Mouse (Mus musculus) midbrain, embryonic 11.5 days (tissue): ENCODE data around the gene Myt1l. TPM values are rescaled to one million over a fixed set of nuclear protein-coding genes. Genes with fewer than 3 reads are reported as not detected.

Source experiments
- ATAC-seq: fragments of 200-750 bp; cut with Nextera tagmentation; 2 replicates; pipeline ENCODE4 v1.8.0; 2017; ENCODE audit warnings: moderate TSS enrichment, moderate library complexity; ENCODE audit not compliant: low FRiP score
- DNase-seq: peaks from one replicate; pipeline ENCODE4 v3.0.0; 2015; ENCODE audit warnings: low spot score; ENCODE audit errors: missing footprints
- H3K27ac ChIP-seq: fragments of 300-500 bp; sonication (generic); 2 replicates; pipeline ENCODE4 v1.5.1; 2014; ENCODE audit warnings: low read depth, low read length
- H3K27me3 ChIP-seq: fragments of 300-500 bp; sonication (generic); 2 replicates; pipeline ENCODE4 v1.6.1; 2014; ENCODE audit warnings: mild to moderate bottlenecking, low read length, moderate library complexity, mixed read lengths; ENCODE audit not compliant: control insufficient read depth, insufficient read depth
- H3K36me3 ChIP-seq: fragments of 300-500 bp; sonication (generic); 2 replicates; pipeline ENCODE4 v1.6.1; 2014; ENCODE audit warnings: mild to moderate bottlenecking, low read length, moderate library complexity, mixed read lengths; ENCODE audit not compliant: control insufficient read depth, insufficient read depth
- H3K4me1 ChIP-seq: fragments of 300-500 bp; sonication (generic); 2 replicates; pipeline ENCODE4 v1.6.1; 2014; ENCODE audit warnings: low read length; ENCODE audit not compliant: control insufficient read depth, insufficient read depth
- H3K4me2 ChIP-seq: fragments of 300-500 bp; sonication (generic); 2 replicates; pipeline ENCODE4 v1.6.1; 2014; ENCODE audit warnings: mild to moderate bottlenecking, moderate library complexity
- H3K4me3 ChIP-seq: fragments of 300-500 bp; sonication (generic); 2 replicates; pipeline ENCODE4 v1.5.1; 2014; ENCODE audit warnings: low read depth, low read length
- H3K9ac ChIP-seq: fragments of 300-500 bp; sonication (generic); 2 replicates; pipeline ENCODE4 v1.6.1; 2014; ENCODE audit warnings: low read length
- H3K9me3 ChIP-seq: fragments of 300-500 bp; sonication (generic); 2 replicates; pipeline ENCODE4 v1.6.1; 2016; ENCODE audit warnings: low read length; ENCODE audit not compliant: control insufficient read depth
- WGBS: fragments of 180-500 bp; shearing (Covaris S2); extraction: QIAGEN DNeasy Blood & Tissue Kit; methylation state at CpG from one replicate; pipeline ENCODE4 v1.1.7; 2014; 5-methylcytosine and 5-hydroxymethylcytosine counted together
- polyA plus RNA-seq: library from polyadenylated mRNA; unstranded; fragments of >200 nt; fragmentation: Nextera tagmentation; extraction: Ambion mirVana; gene quantifications from 2 replicates; pipeline ENCODE4 v1.2.1, GENCODE M21; 2014

Myt1l gene
- polyA plus RNA-seq, 1 experiment from 2014 or later = 13.3 TPM

GRCm38 (mm10) chr12:29601223-29601622 lies 73.0 kb downstream of the Myt1l start:
- WGBS = 85% methylated on average over 6 of the region's 6 CpGs
- Histone ChIP-seq H3K4me2 (no peak overlapping the region), H3K9me3 (no peaks in the 10 kb centered on the region), H3K27ac (no peak overlapping the region), H3K9ac (no peak overlapping the region), H3K4me1 (no peaks in the 10 kb centered on the region), H3K27me3 (no peaks in the 10 kb centered on the region), H3K36me3 (no peaks in the 10 kb centered on the region), H3K4me3 (no peak overlapping the region)
- DNase-seq (no peak), ATAC-seq (no peak)

GRCm38 (mm10) chr12:29604659-29605058 lies 76.5 kb downstream of the Myt1l start:
- Histone ChIP-seq H3K4me2 (no peak overlapping the region), H3K9me3 (no peaks in the 10 kb centered on the region), H3K4me3 (no peak overlapping the region), H3K9ac (no peak overlapping the region), H3K27ac (no peak overlapping the region), H3K36me3 (no peaks in the 10 kb centered on the region), H3K27me3 (no peaks in the 10 kb centered on the region), H3K4me1 (no peaks in the 10 kb centered on the region)
- DNase-seq (no peak), ATAC-seq (no peak)
- 92% methylated on average over 7 of the region's 7 CpGs for WGBS

GRCm38 (mm10) chr12:29605124-29605523 lies 76.9 kb downstream of the Myt1l start:
- ATAC-seq (no peak), DNase-seq (no peak)

DNA sequence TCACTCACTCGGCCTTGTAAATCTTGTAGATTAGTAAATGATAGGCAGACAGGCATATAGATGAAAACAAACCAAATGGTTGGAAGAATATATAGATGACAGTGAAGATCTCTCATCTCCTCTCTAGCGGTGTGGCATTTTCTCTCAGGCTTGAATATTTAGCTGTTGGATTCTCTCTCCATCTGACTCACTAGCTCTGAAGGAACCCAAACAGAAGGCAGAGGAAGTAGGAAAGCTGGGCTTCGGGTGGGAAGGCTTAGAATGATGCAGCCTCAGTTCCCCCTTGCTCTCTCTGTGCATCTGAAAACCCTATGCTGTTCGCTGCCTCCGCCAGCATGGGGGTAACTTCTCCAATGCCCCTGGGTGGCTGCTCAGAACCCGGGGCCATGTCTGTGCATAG lies 78.0 kb downstream of the Myt1l start:
- Histone ChIP-seq H3K4me3 (no peak overlapping the region), H3K4me1 (no peaks in the 10 kb centered on the region), H3K27me3 (no peaks in the 10 kb centered on the region), H3K9ac (no peak overlapping the region), H3K4me2 (no peak overlapping the region), H3K27ac (no peak overlapping the region), H3K36me3 (no peaks in the 10 kb centered on the region), H3K9me3 (no peaks in the 10 kb centered on the region)
- ATAC-seq = no peak
- no peak for DNase-seq
- 90% methylated on average over 6 of the region's 6 CpGs for WGBS

More at GRCm38 (mm10) chr12:29605124-29605523, 76.9 kb downstream of the Myt1l start:
- H3K36me3 ChIP-seq = no peaks in the 10 kb centered on the region
- no peaks in the 10 kb centered on the region for H3K27me3 ChIP-seq
- WGBS = 83% methylated on average over 5 of the region's 5 CpGs
- H3K27ac ChIP-seq = no peak overlapping the region
- H3K9ac ChIP-seq = no peak overlapping the region
- no peak overlapping the region for H3K4me2 ChIP-seq
- no peaks in the 10 kb centered on the region for H3K4me1 ChIP-seq
- H3K4me3 ChIP-seq = no peak overlapping the region
- no peaks in the 10 kb centered on the region for H3K9me3 ChIP-seq

DNA sequence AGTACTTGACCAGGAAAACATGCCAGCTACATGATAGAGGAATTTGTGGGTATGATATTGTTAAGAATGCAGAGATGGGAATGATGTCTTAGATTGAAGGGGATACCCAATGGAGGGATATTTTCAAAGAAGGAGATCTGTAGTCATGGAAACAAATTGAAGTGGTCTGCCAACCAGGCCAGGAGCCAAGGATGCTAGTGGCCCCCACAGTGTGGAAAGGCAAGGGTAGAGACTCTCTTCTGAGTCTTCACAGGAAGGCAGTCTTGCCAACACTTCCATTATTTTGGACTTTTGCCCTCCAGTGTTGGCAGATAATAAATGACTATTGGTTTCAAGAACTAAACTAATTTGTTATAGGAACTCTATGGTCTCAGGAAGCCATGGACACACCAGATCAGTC lies 89.6 kb downstream of the Myt1l start:
- Histone ChIP-seq H3K36me3 (no peaks in the 10 kb centered on the region), H3K9me3 (no peaks in the 10 kb centered on the region), H3K9ac (no peak overlapping the region), H3K27ac (no peak overlapping the region), H3K4me2 (no peak overlapping the region), H3K27me3 (no peaks in the 10 kb centered on the region), H3K4me3 (no peak overlapping the region), H3K4me1 (no peaks in the 10 kb centered on the region)
- DNase-seq = no peak
- no peak for ATAC-seq

GRCm38 (mm10) chr12:29621530-29621929 lies 93.3 kb downstream of the Myt1l start:
- Histone ChIP-seq H3K4me1 (peaks cover 2% of the 10 kb centered on the region; the same call in 1 of the 2 replicates), H3K9me3 (no peaks in the 10 kb centered on the region), H3K27me3 (no peaks in the 10 kb centered on the region), H3K4me2 (no peak overlapping the region), H3K9ac (no peak overlapping the region), H3K27ac (no peak overlapping the region), H3K4me3 (no peak overlapping the region), H3K36me3 (no peaks in the 10 kb centered on the region)
- ATAC-seq (no peak), DNase-seq (no peak)
- WGBS = 70% methylated on average over 5 of the region's 5 CpGs

DNA sequence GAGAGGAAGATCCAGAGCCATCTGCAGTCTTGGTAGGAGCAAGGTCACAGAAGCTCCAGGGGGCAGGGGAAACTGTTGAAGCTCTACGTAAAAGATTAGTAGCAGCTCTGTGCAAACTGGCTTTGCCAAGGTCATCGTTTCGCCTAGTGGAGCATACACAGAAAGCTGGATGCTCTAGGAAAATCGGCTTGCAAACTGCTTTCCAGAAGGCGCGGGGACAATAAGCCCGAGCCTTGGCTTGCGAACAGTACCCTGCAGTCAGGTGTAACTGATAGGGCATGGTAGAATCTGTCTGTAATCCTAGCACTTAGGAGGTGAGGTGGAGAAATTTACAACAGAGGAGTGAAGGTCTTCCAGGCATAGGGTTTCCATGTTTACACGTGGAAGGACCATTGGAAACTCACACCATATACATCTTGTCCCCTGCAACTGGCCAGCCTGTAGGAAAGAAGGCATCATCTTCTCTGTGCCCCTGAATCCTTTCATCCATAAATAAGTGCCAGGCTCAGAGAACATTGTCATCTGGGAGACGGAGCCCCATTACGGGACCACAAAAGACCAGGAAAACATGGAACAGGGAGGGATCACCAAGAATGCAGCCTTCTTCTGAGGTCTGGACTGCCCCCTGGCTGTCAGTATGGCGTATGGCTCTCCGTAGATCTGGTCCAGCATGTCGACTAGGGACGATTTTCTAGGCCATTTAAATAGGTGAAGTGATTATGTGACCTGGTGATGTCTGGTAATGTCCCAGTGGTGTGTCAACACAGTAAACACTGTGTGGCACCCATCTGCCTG lies 100.0 kb downstream of the Myt1l start:
- H3K27ac ChIP-seq = no peak overlapping the region
- H3K4me1 ChIP-seq = peaks cover 2% of the 10 kb centered on the region; the same call in 1 of the 2 replicates
- ATAC-seq (no peak), DNase-seq (no peak)
- H3K36me3 ChIP-seq = no peaks in the 10 kb centered on the region
- no peak overlapping the region for H3K4me3 ChIP-seq
- 64% methylated on average over 15 of the region's 15 CpGs for WGBS
- H3K9ac ChIP-seq = no peak overlapping the region
- no peaks in the 10 kb centered on the region for H3K9me3 ChIP-seq
- no peak overlapping the region for H3K4me2 ChIP-seq
- H3K27me3 ChIP-seq = no peaks in the 10 kb centered on the region

- Histone ChIP-seq H3K4me3 (no peak overlapping the region), H3K9ac (no peak overlapping the region), H3K27ac (no peak overlapping the region), H3K36me3 (no peaks in the 10 kb centered on the region), H3K4me2 (no peak overlapping the region), H3K9me3 (no peaks in the 10 kb centered on the region), H3K4me1 (peaks cover 2% of the 10 kb centered on the region; the same call in 1 of the 2 replicates), H3K27me3 (no peaks in the 10 kb centered on the region)
- WGBS = 80% methylated on average over 10 of the region's 10 CpGs
- DNase-seq (no peak), ATAC-seq (no peak)
Observed at GRCm38 (mm10) chr12:29629875-29630538, 101.8 kb downstream of the Myt1l start.

GRCm38 (mm10) chr12:29634509-29634908 lies 106.3 kb downstream of the Myt1l start:
- Histone ChIP-seq H3K36me3 (no peaks in the 10 kb centered on the region), H3K9me3 (no peaks in the 10 kb centered on the region), H3K4me2 (no peak overlapping the region), H3K27me3 (no peaks in the 10 kb centered on the region), H3K4me3 (no peak overlapping the region), H3K4me1 (no peaks in the 10 kb centered on the region), H3K27ac (no peak overlapping the region), H3K9ac (no peak overlapping the region)
- WGBS = 85% methylated on average over 2 of the region's 2 CpGs
- ATAC-seq (no peak), DNase-seq (no peak)
